Mouse (Mus musculus) testis, adult 2 months (tissue): Measurements from ENCODE around the gene Dnajb4. TPM values are rescaled to one million over a fixed set of nuclear protein-coding genes. Genes with fewer than 3 reads are reported as not detected.

Experiments
- H3K27ac ChIP-seq: fragments of 200-500 bp; 2 replicates; pipeline ENCODE4 v1.5.1; 2012; ENCODE audit warnings: low read depth, low read length; ENCODE audit not compliant: control insufficient read depth, insufficient read depth
- H3K27me3 ChIP-seq: fragments of 200-500 bp; 2 replicates; pipeline ENCODE4 v1.6.1; 2012; ENCODE audit warnings: mild to moderate bottlenecking, low read length, moderate library complexity; ENCODE audit not compliant: control insufficient read depth, insufficient read depth
- H3K36me3 ChIP-seq: fragments of 200-500 bp; 2 replicates; pipeline ENCODE4 v1.6.1; 2012; ENCODE audit warnings: mild to moderate bottlenecking, low read length; ENCODE audit not compliant: control insufficient read depth, insufficient read depth
- H3K4me1 ChIP-seq: fragments of 200-500 bp; 2 replicates; pipeline ENCODE4 v1.6.1; 2012; ENCODE audit warnings: low read length; ENCODE audit not compliant: control insufficient read depth, insufficient read depth
- H3K4me3 ChIP-seq: fragments of 200-500 bp; 2 replicates; pipeline ENCODE4 v1.5.1; 2012; ENCODE audit warnings: low read depth, mild to moderate bottlenecking, low read length, moderate library complexity, mixed read lengths; ENCODE audit not compliant: control insufficient read depth
- CTCF ChIP-seq: fragments of 200-500 bp; IDR thresholded peaks from 2 replicates; pipeline ENCODE4 v1.5.1; 2012; ENCODE audit warnings: low read depth, mild to moderate bottlenecking, inconsistent platforms, low read length, moderate library complexity; ENCODE audit not compliant: control insufficient read depth, insufficient read depth, insufficient replicate concordance
- POLR2A ChIP-seq: fragments of 200-500 bp; IDR thresholded peaks from 2 replicates; pipeline ENCODE4 v1.6.1; 2012; ENCODE audit warnings: low read depth, mild to moderate bottlenecking, inconsistent platforms, low read length, moderate library complexity; ENCODE audit not compliant: control insufficient read depth
- polyA plus RNA-seq: library from polyadenylated mRNA; depleted of rRNA; stranded (reverse); fragments of >200 nt; gene quantifications from 2 replicates; pipeline ENCODE4 v1.2.3, GENCODE M21; 2012

Dnajb4 gene
- polyA plus RNA-seq, 1 experiment: 72.6 TPM

- Histone ChIP-seq H3K27me3 (no peaks in the 10 kb centered on the region), H3K27ac (no peak overlapping the region), H3K4me1 (no peaks in the 10 kb centered on the region), H3K4me3 (no peak overlapping the region), H3K36me3 (no peaks in the 10 kb centered on the region)
- no peak for TF ChIP-seq POLR2A
Observed at GRCm38 (mm10) chr3:152172322-152172935, 37.7 kb downstream of the Dnajb4 start.

GRCm38 (mm10) chr3:152171862-152172261 is 38.2 kb downstream of the Dnajb4 start:
- H3K27me3 ChIP-seq: no peaks in the 10 kb centered on the region
- H3K4me1 ChIP-seq: peaks cover 3% of the 10 kb centered on the region
- no peaks in the 10 kb centered on the region for H3K36me3 ChIP-seq
- H3K27ac ChIP-seq: no peak overlapping the region
- no peak overlapping the region for H3K4me3 ChIP-seq
- TF ChIP-seq CTCF (no peak), POLR2A (no peak)

- no peak overlapping the region for H3K4me3 ChIP-seq
- H3K27me3 ChIP-seq: no peaks in the 10 kb centered on the region
- H3K27ac ChIP-seq: no peak overlapping the region
- TF ChIP-seq POLR2A (no peak), CTCF (no peak)
- H3K36me3 ChIP-seq: no peaks in the 10 kb centered on the region
- peaks cover 3% of the 10 kb centered on the region for H3K4me1 ChIP-seq
Observed at GRCm38 (mm10) chr3:152171236-152171635, 38.9 kb downstream of the Dnajb4 start.

- no peak overlapping the region for H3K4me3 ChIP-seq
- no peak for TF ChIP-seq CTCF
- peaks cover 8% of the 10 kb centered on the region for H3K4me1 ChIP-seq
- no peak overlapping the region for H3K27ac ChIP-seq
- no peaks in the 10 kb centered on the region for H3K36me3 ChIP-seq
- H3K27me3 ChIP-seq: no peaks in the 10 kb centered on the region
Observed at GRCm38 (mm10) chr3:152170407-152170806, 39.7 kb downstream of the Dnajb4 start.

- TF ChIP-seq POLR2A (no peak), CTCF (no peak)
- Histone ChIP-seq H3K36me3 (no peaks in the 10 kb centered on the region), H3K27ac (no peak overlapping the region), H3K4me3 (no peak overlapping the region), H3K27me3 (no peaks in the 10 kb centered on the region), H3K4me1 (peaks cover 8% of the 10 kb centered on the region)
Observed at GRCm38 (mm10) chr3:152168007-152168406, 42.1 kb downstream of the Dnajb4 start.

GRCm38 (mm10) chr3:152166699-152167451 is 43.2 kb downstream of the Dnajb4 start:
- H3K4me3 ChIP-seq: no peak overlapping the region
- peaks cover 8% of the 10 kb centered on the region for H3K4me1 ChIP-seq
- no peaks in the 10 kb centered on the region for H3K36me3 ChIP-seq
- TF ChIP-seq CTCF: no peak
- no peak for TF ChIP-seq POLR2A
- H3K27ac ChIP-seq: no peak overlapping the region
- H3K27me3 ChIP-seq: no peaks in the 10 kb centered on the region

GRCm38 (mm10) chr3:152166099-152166423 is 44.0 kb downstream of the Dnajb4 start, which contains the start of gene Gipc2:
Gipc2 (minus strand) TSS chr3:152166230.
- Histone ChIP-seq H3K4me3 (peak within 1 kb of the TSS; percentile 30), H3K27ac (no peak within 1 kb of the TSS), H3K27me3 (no peaks in the 10 kb centered on the region), H3K4me1 (peaks cover 8% of the 10 kb centered on the region), H3K36me3 (no peaks in the 10 kb centered on the region)
- no peak for TF ChIP-seq CTCF
- TF ChIP-seq POLR2A: no peak
